20 mouse cellular contexts compared by ENCODE assay signal in genomic region chr15:103038701-103039480, GRCm38 (mm10). TPM values are rescaled to one million over a fixed set of nuclear protein-coding genes. Genes with fewer than 3 reads are reported as not detected.
DNase-seq lines count a peak whose midpoint lies in the region; ATAC-seq and TF ChIP-seq lines count a peak whose summit lies in the region.
"Had no signal": no experiment of that assay in that cellular context is flagged by ENCODE, and none has a peak within 500 bp of the region (broad histone marks: within the 10 kb centered on the region; RNA-seq: fewer than 3 reads in every experiment).

No protein-coding gene starts in this region.

- peaks cover 40% of the 10 kb centered on the region for H3K27me3 ChIP-seq in hindbrain, embryonic 16.5 days (replicated peaks; ENCODE audit: control insufficient read depth, insufficient read depth, low read length)
- H3K27me3 ChIP-seq in small intestine, adult 2 months (ENCODE audit: control insufficient read depth, insufficient read depth, low read length) = peaks cover 31% of the 10 kb centered on the region
- H3K27me3 ChIP-seq in liver, embryonic 12.5 days (replicated peaks) = peaks cover 100% of the 10 kb centered on the region
- H3K27me3 ChIP-seq: CH12.LX, Patski had no signal

- no peaks in the 10 kb centered on the region for H3K36me3 ChIP-seq in hindbrain, embryonic 16.5 days (ENCODE audit: control insufficient read depth, insufficient read depth, low read length)
- no peaks in the 10 kb centered on the region for H3K36me3 ChIP-seq in small intestine, adult 2 months (ENCODE audit: control insufficient read depth, insufficient read depth, low read length)
- no peaks in the 10 kb centered on the region for H3K36me3 ChIP-seq in liver, embryonic 12.5 days
- H3K36me3 ChIP-seq: embryonic facial prominence, embryonic 12.5 days; lung, embryonic 15.5 days had no signal

- TF ChIP-seq CTCF in small intestine, adult 2 months (IDR thresholded peaks at IDR 0.05; ENCODE audit: extremely low read depth, insufficient read length, insufficient replicate concordance, low read depth, low read length) = no peak

- DNase-seq in embryo, embryonic 10 days (ENCODE audit: low spot score) = peak; percentile 61
- DNase-seq in embryo, embryonic 9.5 days (ENCODE audit: extremely low spot score) = peak; percentile 66
- DNase-seq in cerebellum, adult 11 months = no peak
- DNase-seq: cerebellum, adult 8-10 months; heart, adult 18-20 months; kidney, adult 8-10 months; retina, postnatal 1 day had no signal

- H3K4me3 ChIP-seq in hindbrain, embryonic 16.5 days (ENCODE audit: low read length) = peak overlapping the region; percentile 7; the same call in 1 of the 2 replicates
- no peak overlapping the region for H3K4me3 ChIP-seq in small intestine, adult 2 months (ENCODE audit: low read depth, low read length)
- no peak overlapping the region for H3K4me3 ChIP-seq in liver, embryonic 12.5 days
- H3K4me3 ChIP-seq: embryonic facial prominence, embryonic 12.5 days; lung, embryonic 15.5 days had no signal

- WGBS in hindbrain, embryonic 16.5 days = 7% methylated on average over 10 of the region's 10 CpGs
- WGBS in small intestine, adult 2 months = 57% methylated on average over 10 of the region's 10 CpGs
- WGBS in liver, embryonic 12.5 days (ENCODE audit: insufficient replicate concordance) = 17% methylated on average over 10 of the region's 10 CpGs

- no peak for ATAC-seq in hindbrain, embryonic 16.5 days
- no peak for ATAC-seq in liver, embryonic 12.5 days
- ATAC-seq in cerebellum, adult (ENCODE audit: insufficient number of reproducible peaks, low FRiP score, low TSS enrichment) = no peak
- ATAC-seq: Patski had no signal

- H3K9me3 ChIP-seq in hindbrain, embryonic 16.5 days (ENCODE audit: control insufficient read depth, low read length) = no peaks in the 10 kb centered on the region
- no peaks in the 10 kb centered on the region for H3K9me3 ChIP-seq in liver, embryonic 12.5 days (replicated peaks)
- H3K9me3 ChIP-seq: embryonic facial prominence, embryonic 12.5 days; lung, embryonic 15.5 days had no signal

- H3K4me2 ChIP-seq in hindbrain, embryonic 16.5 days (ENCODE audit: low read length) = peak overlapping the region; percentile 54
- H3K4me2 ChIP-seq in liver, embryonic 12.5 days = no peak overlapping the region
- H3K4me2 ChIP-seq: embryonic facial prominence, embryonic 12.5 days; lung, embryonic 15.5 days had no signal

- no peaks in the 10 kb centered on the region for H3K4me1 ChIP-seq in hindbrain, embryonic 16.5 days (ENCODE audit: control insufficient read depth, insufficient read depth, low read depth, low read length)
- H3K4me1 ChIP-seq in small intestine, adult 2 months (ENCODE audit: control insufficient read depth, insufficient read depth, insufficient read length, low read length) = 0 out of 2 replicates have a peak, but pooled peaks cover 2% of the 10 kb centered on the region
- no peaks in the 10 kb centered on the region for H3K4me1 ChIP-seq in liver, embryonic 12.5 days
- H3K4me1 ChIP-seq: embryonic facial prominence, embryonic 12.5 days had no signal

- H3K27ac ChIP-seq in hindbrain, embryonic 16.5 days (ENCODE audit: low read depth, low read length) = peak overlapping the region; percentile 11; the same call in 1 of the 2 replicates
- peak overlapping the region; percentile 37; the same call in 1 of the 2 replicates for H3K27ac ChIP-seq in small intestine, adult 2 months (ENCODE audit: insufficient read depth, low read depth, low read length)
- no peak overlapping the region for H3K27ac ChIP-seq in liver, embryonic 12.5 days
- H3K27ac ChIP-seq: embryonic facial prominence, embryonic 12.5 days; lung, embryonic 15.5 days had no signal

- H3K9ac ChIP-seq in hindbrain, embryonic 16.5 days (ENCODE audit: low read depth, low read length) = peak overlapping the region; percentile 20; the same call in 1 of the 2 replicates
- H3K9ac ChIP-seq in liver, embryonic 12.5 days = no peak overlapping the region
- H3K9ac ChIP-seq: embryonic facial prominence, embryonic 12.5 days; lung, embryonic 15.5 days had no signal

- TF ChIP-seq POLR2A in small intestine, adult 2 months (IDR thresholded peaks at IDR 0.05; ENCODE audit: low read depth, low read length) = no peak

RNA-seq across cellular contexts. Expression of gene Hoxc4, which starts 20.2 kb away (rescaled TPM):
- 57.7 and 61.2 TPM in 2 replicates for polyA plus RNA-seq in hindbrain, embryonic 16.5 days (2015; fragmentation: Nextera tagmentation; extraction: Ambion mirVana)
- 0.38 and 2.1 TPM in 2 replicates for polyA plus RNA-seq in small intestine, adult 2 months (2012; rRNA removed)
- polyA plus RNA-seq in liver, embryonic 12.5 days (2016; fragmentation: Nextera tagmentation; extraction: Ambion mirVana) = 1.3 and 1.9 TPM in 2 replicates
- polyA plus RNA-seq: forebrain, embryonic 11.5 days; heart, postnatal 0 days; liver, adult 2 months had no signal

RNA-seq across cellular contexts. Expression of gene Hoxc6, which starts 40.8 kb away (rescaled TPM):
- 4.0 and 9.0 TPM in 2 replicates for polyA plus RNA-seq in hindbrain, embryonic 16.5 days (2015; fragmentation: Nextera tagmentation; extraction: Ambion mirVana)
- 0.05 and 5.0 TPM in 2 replicates for polyA plus RNA-seq in small intestine, adult 2 months (2012; rRNA removed)
- polyA plus RNA-seq in liver, embryonic 12.5 days (2016; fragmentation: Nextera tagmentation; extraction: Ambion mirVana) = 0.17 and 0.19 TPM in 2 replicates
- polyA plus RNA-seq: embryonic facial prominence, embryonic 12.5 days; forebrain, embryonic 11.5 days; heart, postnatal 0 days; liver, adult 2 months; spleen, adult 2 months; thymus, postnatal 0 days had no signal

RNA-seq across cellular contexts. Expression of gene Hoxc8, which starts 48.5 kb away (rescaled TPM):
- 3.2 and 9.9 TPM in 2 replicates for polyA plus RNA-seq in hindbrain, embryonic 16.5 days (2015; fragmentation: Nextera tagmentation; extraction: Ambion mirVana)
- 1.8 TPM in 1 of 2 replicates, not detected in the other for polyA plus RNA-seq in small intestine, adult 2 months (2012; rRNA removed)
- polyA plus RNA-seq in liver, embryonic 12.5 days (2016; fragmentation: Nextera tagmentation; extraction: Ambion mirVana) = 0.08 and 0.22 TPM in 2 replicates
- polyA plus RNA-seq: embryonic facial prominence, embryonic 12.5 days; forebrain, embryonic 11.5 days; heart, postnatal 0 days; liver, adult 2 months; lung, embryonic 15.5 days; spleen, adult 2 months; thymus, postnatal 0 days had no signal

Comparison
In these comparisons a context has a peak if more than half of its experiments do, and no peak if none do; other contexts are left out.
1. RNA of gene Hoxc4, which starts 20.2 kb away (polyA plus RNA-seq): 57.7 to 61.2 TPM in hindbrain, embryonic 16.5 days; 0.38 to 2.1 TPM in small intestine, adult 2 months and 1.3 to 1.9 TPM in liver, embryonic 12.5 days; every median in the first group is over 10 times any median in the second.